Mouse (Mus musculus) bone marrow macrophage, adult 2 months (primary cell): Measurements from ENCODE around the gene Gm4303. TPM values are rescaled to one million over a fixed set of nuclear protein-coding genes. Genes with fewer than 3 reads are reported as not detected.
"Not testable (repeated sequence)": the region's sequence is repeated elsewhere in the genome, so short reads cannot be mapped to it uniquely, and the experiment has no call there.

ENCODE experiments used
- H3K27ac ChIP-seq: 2 replicates; pipeline ENCODE4 v1.5.1; 2012; ENCODE audit warnings: low read depth, low read length; ENCODE audit not compliant: insufficient read depth
- H3K4me1 ChIP-seq: 2 replicates; pipeline ENCODE4 v1.6.1; 2012; ENCODE audit warnings: low read length; ENCODE audit not compliant: control insufficient read depth, insufficient read depth
- H3K4me3 ChIP-seq: 2 replicates; pipeline ENCODE4 v1.5.1; 2012; ENCODE audit warnings: mild to moderate bottlenecking, low read length, moderate library complexity; ENCODE audit not compliant: insufficient read depth
- CTCF ChIP-seq: IDR thresholded peaks from 2 replicates; pipeline ENCODE4 v1.5.1; 2012; ENCODE audit warnings: low read depth, mild to moderate bottlenecking, low read length, moderate library complexity
- POLR2A ChIP-seq: IDR thresholded peaks from 2 replicates; pipeline ENCODE4 v1.6.1; 2012; ENCODE audit warnings: mild to moderate bottlenecking, low read depth, low read length, borderline replicate concordance
- polyA plus RNA-seq: library from polyadenylated mRNA; stranded (reverse); fragments of >200 nt; gene quantifications from 2 replicates; pipeline ENCODE4 v1.2.4, GENCODE M21; 2012; ENCODE audit not compliant: missing spikeins, insufficient read depth, insufficient read length

The Gm4303 gene
- not detected in 2 replicates for polyA plus RNA-seq

GRCm38 (mm10) chr10:100345672-100346071, at the start of gene Gm4303:
TSS of gene Gm4303 (plus strand) at chr10:100345972.
- not testable (repeated sequence) for H3K4me3 ChIP-seq, H3K27ac ChIP-seq, H3K4me1 ChIP-seq

- no peak for TF ChIP-seq POLR2A
- TF ChIP-seq CTCF, result no peak
- H3K4me1 ChIP-seq, result no peaks in the 10 kb centered on the region
Measured at GRCm38 (mm10) chr10:100296105-100296504, 49.7 kb upstream of the Gm4303 start.

GRCm38 (mm10) chr10:100300106-100300505, 45.7 kb upstream of the Gm4303 start:
- not testable (repeated sequence) for H3K27ac ChIP-seq, H3K4me1 ChIP-seq, H3K4me3 ChIP-seq

More at GRCm38 (mm10) chr10:100296105-100296504, 49.7 kb upstream of the Gm4303 start:
- no peak overlapping the region for H3K4me3 ChIP-seq
- no peak overlapping the region for H3K27ac ChIP-seq

GRCm38 (mm10) chr10:100335376-100335775, 10.4 kb upstream of the Gm4303 start, which contains the start of gene Gm4301:
TSS of gene Gm4301 (plus strand) at chr10:100335676.
- not testable (repeated sequence) for H3K4me1 ChIP-seq, H3K4me3 ChIP-seq, H3K27ac ChIP-seq

GRCm38 (mm10) chr10:100340536-100340935, 5.2 kb upstream of the Gm4303 start, which contains the start of gene Gm4302:
TSS of gene Gm4302 (plus strand) at chr10:100340836.
- not testable (repeated sequence) for H3K27ac ChIP-seq, H3K4me3 ChIP-seq, H3K4me1 ChIP-seq

DNA sequence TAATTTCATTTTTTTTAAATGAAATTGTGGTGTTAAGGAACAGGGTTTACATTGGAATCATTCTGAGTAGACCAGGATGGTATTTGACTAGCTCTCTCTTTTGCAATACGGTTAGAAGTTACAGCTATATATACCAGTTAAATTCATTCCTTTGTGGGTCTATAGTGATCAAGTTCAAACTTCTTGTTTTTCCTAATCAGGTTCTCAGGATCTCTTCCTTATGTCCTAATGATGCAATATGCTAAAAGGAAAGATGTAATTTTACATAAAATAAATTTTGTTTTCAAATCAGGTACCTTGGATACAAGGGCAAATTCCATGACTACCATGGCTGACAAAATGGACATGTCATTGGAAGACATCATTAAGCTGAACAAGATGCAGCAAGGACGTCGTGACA, 5.0 kb downstream of the Gm4303 start, which contains the start of gene Gm4305:
Gene Gm4305, plus strand, starts transcription at position 301 of the 400 bp plus-strand sequence.
- H3K4me3 ChIP-seq, H3K4me1 ChIP-seq, H3K27ac ChIP-seq: not testable (repeated sequence)

- H3K27ac ChIP-seq, result not testable (repeated sequence)
Measured at GRCm38 (mm10) chr10:100356841-100357240, 11.1 kb downstream of the Gm4303 start.

DNA sequence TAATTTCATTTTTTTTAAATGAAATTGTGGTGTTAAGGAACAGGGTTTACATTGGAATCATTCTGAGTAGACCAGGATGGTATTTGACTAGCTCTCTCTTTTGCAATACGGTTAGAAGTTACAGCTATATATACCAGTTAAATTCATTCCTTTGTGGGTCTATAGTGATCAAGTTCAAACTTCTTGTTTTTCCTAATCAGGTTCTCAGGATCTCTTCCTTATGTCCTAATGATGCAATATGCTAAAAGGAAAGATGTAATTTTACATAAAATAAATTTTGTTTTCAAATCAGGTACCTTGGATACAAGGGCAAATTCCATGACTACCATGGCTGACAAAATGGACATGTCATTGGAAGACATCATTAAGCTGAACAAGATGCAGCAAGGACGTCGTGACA, 15.3 kb downstream of the Gm4303 start, which contains the start of gene Gm4307:
Gene Gm4307, plus strand, starts transcription at position 301 of the 400 bp plus-strand sequence.
- H3K4me1 ChIP-seq, H3K27ac ChIP-seq, H3K4me3 ChIP-seq: not testable (repeated sequence)

More at GRCm38 (mm10) chr10:100356841-100357240, 11.1 kb downstream of the Gm4303 start:
- not testable (repeated sequence) for H3K4me1 ChIP-seq, H3K4me3 ChIP-seq

DNA sequence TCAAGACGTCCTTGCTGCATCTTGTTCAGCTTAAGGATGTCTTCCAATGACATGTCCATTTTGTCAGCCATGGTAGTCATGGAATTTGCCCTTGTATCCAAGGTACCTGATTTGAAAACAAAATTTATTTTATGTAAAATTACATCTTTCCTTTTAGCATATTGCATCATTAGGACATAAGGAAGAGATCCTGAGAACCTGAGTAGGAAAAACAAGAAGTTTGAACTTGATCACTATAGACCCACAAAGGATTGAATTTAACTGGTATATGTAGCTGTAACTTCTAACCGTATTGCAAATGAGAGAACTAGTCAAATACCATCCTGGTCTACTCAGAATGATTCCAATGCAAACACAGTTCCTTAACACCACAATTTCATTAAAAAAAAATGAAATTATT, 36.7 kb downstream of the Gm4303 start, which contains the start of gene Gm4312:
Gene Gm4312, minus strand, starts transcription at position 101 of the 400 bp plus-strand sequence.
- H3K4me3 ChIP-seq, H3K27ac ChIP-seq, H3K4me1 ChIP-seq: not testable (repeated sequence)

Other genes starting within 250 kb of the Gm4303 start
- gene Gm4301, start 10.3 kb upstream of the Gm4303 start, polyA plus RNA-seq, result not detected in 2 replicates
- gene Gm4302, start 5.1 kb upstream of the Gm4303 start, polyA plus RNA-seq, result not detected in 2 replicates
- not detected in 2 replicates for gene Gm4305, start 5.1 kb downstream of the Gm4303 start, polyA plus RNA-seq
- not detected in 2 replicates for gene Gm4307, start 15.4 kb downstream of the Gm4303 start, polyA plus RNA-seq
- gene Gm4312, start 36.6 kb downstream of the Gm4303 start, polyA plus RNA-seq, result not detected in 2 replicates
- gene Tmtc3, start 141.4 kb downstream of the Gm4303 start, polyA plus RNA-seq, result 13.3 and 14.5 TPM in 2 replicates
- 7.5 and 9.8 TPM in 2 replicates for gene Cep290, start 141.6 kb downstream of the Gm4303 start, polyA plus RNA-seq
- gene 4930430F08Rik, start 244.5 kb downstream of the Gm4303 start, polyA plus RNA-seq, result 8.9 and 10.0 TPM in 2 replicates
- not detected in 2 replicates for gene 1700017N19Rik, start 244.5 kb downstream of the Gm4303 start, polyA plus RNA-seq